Mouse (Mus musculus) lung, embryonic 16.5 days (tissue): ENCODE data around the gene Hes7. TPM values are rescaled to one million over a fixed set of nuclear protein-coding genes. Genes with fewer than 3 reads are reported as not detected.

ENCODE experiments used
- ATAC-seq: fragments of 200-750 bp; cut with Nextera tagmentation; 2 replicates; pipeline ENCODE4 v1.8.0; 2017; ENCODE audit warnings: low read depth, mild to moderate bottlenecking, moderate library complexity
- H3K27ac ChIP-seq: fragments of 300-500 bp; sonication (generic); 2 replicates; pipeline ENCODE4 v1.5.1; 2014; ENCODE audit warnings: mild to moderate bottlenecking, control low read depth, low read length
- H3K27me3 ChIP-seq: fragments of 300-500 bp; sonication (generic); 2 replicates; pipeline ENCODE4 v1.6.1; 2014; ENCODE audit warnings: low read depth, low read length, mixed read lengths; ENCODE audit not compliant: control insufficient read depth, insufficient read depth
- H3K36me3 ChIP-seq: fragments of 300-500 bp; sonication (generic); 2 replicates; pipeline ENCODE4 v1.6.1; 2014; ENCODE audit warnings: low read length; ENCODE audit not compliant: control insufficient read depth, insufficient read depth
- H3K4me1 ChIP-seq: fragments of 300-500 bp; sonication (generic); replicated peaks from 2 replicates; pipeline ENCODE4 v1.6.1; 2014; ENCODE audit warnings: low read length, mixed read lengths; ENCODE audit not compliant: control insufficient read depth, insufficient read depth
- H3K4me2 ChIP-seq: fragments of 300-500 bp; sonication (generic); 2 replicates; pipeline ENCODE4 v1.6.1; 2014; ENCODE audit warnings: low read depth, low read length, control low read depth
- H3K4me3 ChIP-seq: fragments of 300-500 bp; sonication (generic); 2 replicates; pipeline ENCODE4 v1.5.1; 2014; ENCODE audit warnings: mild to moderate bottlenecking, low read length, control low read depth
- H3K9ac ChIP-seq: fragments of 300-500 bp; sonication (generic); 2 replicates; pipeline ENCODE4 v1.6.1; 2014; ENCODE audit warnings: low read length, control low read depth
- H3K9me3 ChIP-seq: fragments of 300-500 bp; sonication (generic); 2 replicates; pipeline ENCODE4 v1.6.1; 2016; ENCODE audit warnings: low read length; ENCODE audit not compliant: control insufficient read depth
- WGBS: fragments of 180-500 bp; shearing (Covaris S2); extraction: QIAGEN DNeasy Blood & Tissue Kit; methylation state at CpG from one replicate; pipeline ENCODE4 v1.1.7; 2014; 5-methylcytosine and 5-hydroxymethylcytosine counted together
- polyA plus RNA-seq: library from polyadenylated mRNA; unstranded; fragments of >200 nt; fragmentation: Nextera tagmentation; extraction: Ambion mirVana; gene quantifications from 2 replicates; pipeline ENCODE4 v1.2.1, GENCODE M21; 2015

Gene Hes7
- polyA plus RNA-seq, 1 experiment from 2014 or later = 0.43 TPM

DNA sequence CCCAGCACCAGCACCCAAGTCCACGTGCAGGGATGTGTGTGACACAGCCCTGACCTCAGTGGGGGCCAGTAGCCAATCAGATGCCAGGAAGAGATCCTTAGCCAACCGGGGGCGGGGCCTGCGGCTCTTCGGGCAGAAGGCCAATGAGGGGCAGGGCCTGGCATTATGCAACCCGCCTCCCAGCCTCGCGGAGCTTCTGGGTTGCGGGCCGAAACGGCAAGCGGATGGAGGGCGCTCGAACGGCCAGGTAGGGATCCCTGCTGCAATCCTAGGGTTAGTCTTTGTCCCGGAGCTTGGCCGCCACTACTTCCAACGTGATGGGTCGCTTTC lies 21.5 kb upstream of the Hes7 start:
- Histone ChIP-seq H3K4me1 (peaks cover 38% of the 10 kb centered on the region), H3K4me3 (peak overlapping the region; percentile 68), H3K27me3 (no peaks in the 10 kb centered on the region), H3K36me3 (peaks cover 30% of the 10 kb centered on the region), H3K4me2 (peak overlapping the region; percentile 96), H3K9ac (peak overlapping the region; percentile 78), H3K27ac (peak overlapping the region; percentile 98), H3K9me3 (no peaks in the 10 kb centered on the region)
- peak; percentile 15; the same call in 1 of the 2 replicates for ATAC-seq
- WGBS = under 1% methylated on average over 19 of the region's 19 CpGs

DNA sequence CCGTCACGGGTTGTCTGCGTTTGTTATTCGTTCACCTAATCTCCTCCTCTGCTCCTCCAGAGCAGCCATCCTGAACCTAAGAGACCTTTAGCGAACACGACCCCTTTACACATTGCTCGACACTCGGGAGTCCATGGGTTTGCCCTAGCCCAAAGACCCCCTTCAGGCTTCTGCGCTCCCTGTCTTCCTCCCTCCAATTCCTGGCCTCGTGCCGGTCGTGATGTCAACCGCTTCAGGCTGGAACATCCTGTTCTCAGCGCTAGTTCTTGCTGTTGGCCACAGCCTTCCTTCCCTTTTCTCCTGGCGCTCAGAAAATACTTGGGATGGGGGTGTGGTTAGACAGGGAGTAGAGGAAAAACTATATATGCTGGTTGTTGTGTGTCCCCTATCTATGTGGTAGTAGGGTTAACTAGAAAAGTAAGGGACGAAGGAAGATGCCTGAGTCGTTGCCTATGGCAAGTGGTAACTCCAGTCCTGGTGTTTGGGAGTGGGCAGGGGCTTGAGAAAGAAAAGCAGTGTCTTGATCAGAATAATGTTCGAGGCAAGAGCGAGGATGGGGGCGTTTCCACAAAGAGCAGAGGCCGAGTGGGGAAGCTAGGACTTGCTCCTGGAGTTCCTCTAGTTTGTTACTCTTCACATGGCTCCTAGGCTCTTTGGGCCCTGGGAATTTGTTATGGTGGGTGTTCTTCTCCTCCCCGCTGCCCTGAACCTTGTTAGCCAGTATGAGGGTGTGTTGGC lies 20.9 kb upstream of the Hes7 start:
- Histone ChIP-seq H3K9ac (peak overlapping the region; percentile 78), H3K36me3 (peaks cover 36% of the 10 kb centered on the region), H3K9me3 (no peaks in the 10 kb centered on the region), H3K27me3 (no peaks in the 10 kb centered on the region), H3K4me3 (peak overlapping the region; percentile 68), H3K4me2 (peak overlapping the region; percentile 96), H3K4me1 (peaks cover 33% of the 10 kb centered on the region), H3K27ac (peak overlapping the region; percentile 98)
- no peak for ATAC-seq
- WGBS = under 1% methylated on average over 22 of the region's 22 CpGs

DNA sequence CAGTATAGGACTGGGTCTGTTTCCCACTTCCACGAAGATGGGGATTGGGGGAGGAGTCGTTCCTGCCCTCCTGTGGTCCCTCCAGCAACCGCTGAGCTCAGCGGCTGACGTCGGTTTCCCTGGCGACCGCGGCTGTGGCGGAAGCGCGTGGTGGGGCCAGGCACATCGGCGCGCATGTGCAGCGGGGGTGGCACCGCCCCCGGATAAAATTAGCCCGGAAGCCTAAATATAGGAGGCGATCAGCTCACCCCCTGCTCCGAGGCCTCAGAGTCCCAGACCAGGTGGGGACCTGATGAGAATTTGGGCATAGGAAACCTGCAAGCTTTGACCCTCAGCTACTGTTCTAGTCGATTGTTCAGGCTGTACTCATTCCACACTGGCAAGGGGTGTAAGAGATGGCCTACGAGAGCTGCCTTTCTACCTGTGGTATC lies 20.3 kb upstream of the Hes7 start:
- no peaks in the 10 kb centered on the region for H3K9me3 ChIP-seq
- H3K9ac ChIP-seq = peak overlapping the region; percentile 78
- H3K36me3 ChIP-seq = peaks cover 42% of the 10 kb centered on the region
- peak; percentile 6 for ATAC-seq
- peaks cover 31% of the 10 kb centered on the region for H3K4me1 ChIP-seq
- H3K4me3 ChIP-seq = peak overlapping the region; percentile 68
- H3K27me3 ChIP-seq = no peaks in the 10 kb centered on the region
- 1% methylated on average over 23 of the region's 23 CpGs for WGBS
- H3K27ac ChIP-seq = peak overlapping the region; percentile 98
- H3K4me2 ChIP-seq = peak overlapping the region; percentile 96

DNA sequence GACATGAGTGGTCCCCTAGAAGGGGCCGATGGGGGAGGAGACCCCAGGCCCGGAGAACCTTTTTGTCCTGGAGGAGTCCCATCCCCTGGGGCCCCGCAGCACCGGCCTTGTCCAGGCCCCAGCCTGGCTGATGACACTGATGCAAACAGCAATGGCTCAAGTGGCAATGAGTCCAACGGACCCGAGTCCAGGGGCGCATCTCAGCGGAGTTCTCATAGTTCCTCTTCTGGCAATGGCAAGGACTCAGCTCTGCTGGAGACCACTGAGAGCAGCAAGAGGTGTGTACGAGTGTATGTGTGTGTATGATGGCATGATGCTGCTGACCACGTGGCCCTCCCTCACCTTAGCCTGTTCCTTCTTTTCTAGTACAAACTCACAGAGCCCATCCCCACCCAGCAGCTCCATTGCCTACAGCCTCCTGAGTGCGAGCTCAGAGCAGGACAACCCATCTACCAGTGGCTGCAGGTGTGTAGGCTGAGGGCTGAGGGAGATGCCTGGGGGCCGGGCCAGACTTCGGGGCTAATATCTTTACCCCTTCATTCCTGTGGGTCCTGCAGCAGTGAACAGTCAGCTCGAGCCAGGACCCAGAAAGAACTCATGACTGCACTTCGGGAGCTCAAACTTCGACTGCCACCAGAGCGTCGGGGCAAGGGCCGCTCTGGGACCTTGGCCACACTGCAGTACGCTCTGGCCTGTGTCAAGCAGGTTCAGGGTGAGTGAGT lies 19.4 kb upstream of the Hes7 start:
- Histone ChIP-seq H3K4me2 (peak overlapping the region; percentile 96; the same call in 1 of the 2 replicates), H3K9ac (no peak overlapping the region), H3K27ac (no peak overlapping the region), H3K27me3 (no peaks in the 10 kb centered on the region), H3K4me3 (no peak overlapping the region; the same call in 1 of the 2 replicates), H3K9me3 (no peaks in the 10 kb centered on the region), H3K36me3 (peaks cover 50% of the 10 kb centered on the region), H3K4me1 (peaks cover 31% of the 10 kb centered on the region)
- no peak for ATAC-seq
- 86% methylated on average over 20 of the region's 20 CpGs for WGBS

DNA sequence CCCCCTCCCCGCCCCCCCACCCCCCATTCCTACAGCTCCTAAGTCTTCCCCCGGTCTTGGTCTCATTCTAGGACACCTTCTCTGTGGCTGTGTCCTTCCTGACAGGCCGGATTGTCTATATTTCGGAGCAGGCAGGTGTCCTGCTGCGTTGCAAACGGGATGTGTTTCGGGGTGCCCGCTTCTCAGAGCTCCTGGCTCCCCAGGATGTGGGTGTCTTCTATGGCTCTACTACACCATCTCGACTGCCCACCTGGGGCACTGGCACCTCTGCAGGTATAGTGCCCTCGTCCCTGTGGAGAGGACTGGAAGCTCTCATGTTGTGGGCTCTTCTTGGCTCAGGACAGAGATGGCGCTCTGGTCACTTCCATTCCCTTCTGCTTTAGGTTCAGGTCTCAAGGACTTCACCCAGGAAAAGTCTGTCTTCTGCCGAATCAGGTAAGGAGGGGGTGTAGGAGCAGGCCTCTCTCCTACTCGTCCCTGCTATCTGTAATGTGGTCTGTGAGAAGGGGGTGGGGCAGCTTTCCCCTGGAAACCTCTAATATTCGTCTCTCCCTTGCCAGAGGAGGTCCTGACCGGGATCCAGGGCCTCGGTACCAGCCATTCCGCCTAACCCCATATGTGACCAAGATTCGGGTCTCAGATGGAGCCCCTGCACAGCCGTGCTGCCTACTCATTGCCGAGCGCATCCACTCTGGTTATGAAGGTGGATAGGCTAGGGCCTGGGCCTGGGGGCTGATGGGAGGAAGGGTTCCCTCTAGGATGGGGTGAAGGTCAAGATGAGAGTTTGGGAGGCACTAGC lies 18.4 kb upstream of the Hes7 start:
- Histone ChIP-seq H3K4me2 (no peak overlapping the region), H3K36me3 (peaks cover 57% of the 10 kb centered on the region), H3K9ac (no peak overlapping the region), H3K27me3 (no peaks in the 10 kb centered on the region), H3K4me1 (peaks cover 31% of the 10 kb centered on the region), H3K9me3 (no peaks in the 10 kb centered on the region), H3K4me3 (no peak overlapping the region), H3K27ac (no peak overlapping the region)
- ATAC-seq = no peak
- WGBS = 87% methylated on average over 21 of the region's 21 CpGs

DNA sequence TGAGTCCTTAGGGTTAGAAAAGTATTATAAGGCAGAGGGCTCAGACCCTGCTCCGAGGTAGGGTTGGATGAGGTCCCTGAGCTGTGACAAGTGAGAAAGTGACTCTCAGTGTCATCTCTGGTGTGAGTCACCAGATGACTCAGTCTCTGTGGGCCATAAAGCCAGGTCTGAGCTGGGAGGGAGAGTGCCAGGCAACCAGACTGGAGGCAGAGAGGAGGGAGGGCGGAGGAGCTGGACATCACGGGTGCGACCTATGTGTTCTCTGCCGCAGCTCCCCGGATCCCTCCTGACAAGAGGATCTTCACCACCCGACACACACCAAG lies 17.8 kb upstream of the Hes7 start:
- Histone ChIP-seq H3K4me3 (no peak overlapping the region), H3K4me1 (peaks cover 31% of the 10 kb centered on the region), H3K27ac (no peak overlapping the region), H3K4me2 (no peak overlapping the region), H3K9me3 (no peaks in the 10 kb centered on the region), H3K27me3 (no peaks in the 10 kb centered on the region), H3K9ac (no peak overlapping the region), H3K36me3 (peaks cover 61% of the 10 kb centered on the region)
- no peak for ATAC-seq
- WGBS = 90% methylated on average over 7 of the region's 7 CpGs

DNA sequence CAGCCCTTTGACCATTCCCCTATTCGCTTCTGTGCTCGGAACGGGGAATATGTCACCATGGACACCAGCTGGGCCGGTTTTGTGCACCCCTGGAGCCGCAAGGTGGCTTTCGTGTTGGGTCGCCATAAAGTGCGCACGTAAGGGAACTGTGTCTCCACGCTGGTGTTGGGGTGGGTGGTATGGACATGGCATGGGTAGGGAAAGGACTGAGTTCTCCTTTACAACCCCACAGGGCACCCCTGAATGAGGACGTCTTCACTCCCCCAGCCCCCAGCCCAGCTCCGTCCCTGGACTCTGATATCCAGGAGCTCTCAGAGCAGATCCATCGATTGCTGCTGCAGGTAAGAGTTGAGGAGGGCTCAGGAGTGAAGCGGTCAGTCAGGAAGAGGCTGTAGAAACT lies 17.1 kb upstream of the Hes7 start:
- Histone ChIP-seq H3K27ac (no peak overlapping the region), H3K4me3 (no peak overlapping the region), H3K36me3 (peaks cover 67% of the 10 kb centered on the region), H3K27me3 (no peaks in the 10 kb centered on the region), H3K4me2 (no peak overlapping the region), H3K9ac (no peak overlapping the region), H3K9me3 (no peaks in the 10 kb centered on the region), H3K4me1 (peaks cover 25% of the 10 kb centered on the region)
- ATAC-seq = no peak
- WGBS = 95% methylated on average over 14 of the region's 14 CpGs

DNA sequence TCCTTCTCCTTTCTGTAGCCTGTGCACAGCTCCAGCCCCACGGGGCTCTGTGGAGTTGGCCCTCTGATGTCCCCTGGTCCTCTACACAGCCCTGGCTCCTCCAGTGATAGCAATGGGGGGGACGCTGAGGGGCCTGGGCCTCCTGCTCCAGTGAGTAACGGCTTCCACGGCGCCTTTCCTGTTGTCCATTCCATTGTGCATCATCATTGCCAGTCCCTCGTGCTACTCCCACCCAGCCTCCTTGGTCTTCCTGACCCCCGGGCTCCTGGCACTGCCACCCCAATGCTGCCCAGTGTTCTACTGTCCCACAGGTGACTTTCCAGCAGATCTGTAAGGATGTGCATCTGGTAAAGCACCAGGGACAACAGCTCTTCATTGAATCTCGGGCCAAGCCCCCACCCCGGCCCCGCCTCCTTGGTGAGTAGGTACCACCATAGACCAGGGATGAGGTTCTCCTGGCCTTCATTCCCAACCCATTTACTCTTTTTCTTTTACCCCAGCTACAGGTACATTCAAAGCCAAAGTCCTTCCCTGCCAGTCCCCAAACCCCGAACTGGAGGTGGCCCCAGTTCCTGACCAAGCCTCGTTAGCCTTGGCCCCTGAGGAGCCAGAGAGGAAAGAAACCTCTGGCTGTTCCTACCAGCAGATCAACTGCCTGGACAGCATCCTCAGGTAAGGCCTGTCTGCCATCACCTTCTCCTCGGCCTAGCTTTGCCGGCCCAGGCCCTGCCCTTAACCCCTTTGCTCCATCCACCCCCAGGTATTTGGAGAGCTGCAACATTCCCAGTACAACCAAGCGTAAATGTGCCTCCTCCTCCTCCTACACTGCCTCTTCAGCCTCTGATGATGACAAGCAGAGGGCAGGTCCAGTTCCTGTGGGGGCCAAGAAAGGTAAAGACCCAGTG lies 16.4 kb upstream of the Hes7 start:
- Histone ChIP-seq H3K4me2 (no peak overlapping the region), H3K36me3 (peaks cover 73% of the 10 kb centered on the region), H3K9me3 (no peaks in the 10 kb centered on the region), H3K4me1 (peaks cover 19% of the 10 kb centered on the region), H3K27ac (no peak overlapping the region), H3K4me3 (no peak overlapping the region), H3K27me3 (no peaks in the 10 kb centered on the region), H3K9ac (no peak overlapping the region)
- 89% methylated on average over 15 of the region's 15 CpGs for WGBS
- no peak for ATAC-seq
